Mouse (Mus musculus): Measurements from ENCODE around the gene Arhgef38. TPM values are rescaled to one million over a fixed set of nuclear protein-coding genes. Genes with fewer than 3 reads are reported as not detected.

Gene Arhgef38
- polyA plus RNA-seq, 1 experiment from 2014 or later, result 0.20 TPM

DNA sequence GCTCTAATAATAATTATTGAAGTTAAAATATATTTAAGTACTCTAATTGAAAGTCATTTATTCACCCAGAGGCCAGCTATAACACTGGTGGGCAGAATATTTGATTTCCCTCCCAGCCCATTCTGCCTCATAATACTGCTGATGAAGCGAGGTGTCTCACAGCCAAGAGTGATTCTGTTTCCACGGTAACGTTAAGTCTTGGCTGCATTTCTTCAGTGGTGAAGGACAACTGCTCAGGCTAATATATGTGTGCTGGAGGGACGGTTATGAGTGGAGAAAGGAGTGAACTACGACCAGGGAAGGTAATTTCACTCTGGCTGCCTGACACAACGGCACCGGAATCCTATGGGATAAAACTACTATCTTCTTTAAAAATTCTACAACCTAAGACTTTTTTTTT is 71.6 kb downstream of the Arhgef38 start:
- Histone ChIP-seq H3K9ac (no peak overlapping the region), H3K27me3 (no peaks in the 10 kb centered on the region), H3K36me3 (no peaks in the 10 kb centered on the region), H3K9me3 (no peaks in the 10 kb centered on the region), H3K4me3 (no peak overlapping the region), H3K4me1 (no peaks in the 10 kb centered on the region), H3K27ac (no peak overlapping the region), H3K4me2 (no peak overlapping the region)
- ATAC-seq (ENCODE audit: insufficient number of reproducible peaks, insufficient read depth, low FRiP score, low TSS enrichment, low read depth), result no peak
- whole genome bisulfite sequencing, result 69% methylated on average over 7 of the region's 7 CpGs

DNA sequence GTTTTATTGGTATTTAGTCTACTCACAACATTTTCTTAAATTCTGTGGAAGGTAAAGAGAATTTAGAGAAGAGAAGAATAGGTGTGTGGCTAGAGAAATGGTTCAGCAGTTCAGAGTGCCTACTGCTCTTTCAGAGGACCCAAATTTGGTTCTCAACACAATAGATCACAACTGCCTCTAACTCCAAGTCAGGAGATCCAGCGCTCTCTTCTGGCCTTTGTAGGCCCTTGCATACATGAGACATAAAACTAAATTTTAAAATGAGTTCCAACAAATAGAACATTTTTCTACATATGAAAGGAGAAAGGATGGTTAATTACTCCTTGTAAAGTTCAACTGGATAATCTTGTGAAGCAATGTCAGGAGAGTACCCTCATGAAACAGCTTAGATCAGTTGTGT is 73.3 kb downstream of the Arhgef38 start:
- no peaks in the 10 kb centered on the region for H3K27me3 ChIP-seq
- no peak overlapping the region for H3K4me2 ChIP-seq
- H3K4me1 ChIP-seq, result no peaks in the 10 kb centered on the region
- no peak overlapping the region for H3K27ac ChIP-seq
- H3K9me3 ChIP-seq, result no peaks in the 10 kb centered on the region
- no peaks in the 10 kb centered on the region for H3K36me3 ChIP-seq
- H3K4me3 ChIP-seq, result no peak overlapping the region
- no peak overlapping the region for H3K9ac ChIP-seq
- 87% methylated on average over 1 of the region's 1 CpGs for WGBS
- ATAC-seq (ENCODE audit: insufficient number of reproducible peaks, insufficient read depth, low FRiP score, low TSS enrichment, low read depth), result no peak

DNA sequence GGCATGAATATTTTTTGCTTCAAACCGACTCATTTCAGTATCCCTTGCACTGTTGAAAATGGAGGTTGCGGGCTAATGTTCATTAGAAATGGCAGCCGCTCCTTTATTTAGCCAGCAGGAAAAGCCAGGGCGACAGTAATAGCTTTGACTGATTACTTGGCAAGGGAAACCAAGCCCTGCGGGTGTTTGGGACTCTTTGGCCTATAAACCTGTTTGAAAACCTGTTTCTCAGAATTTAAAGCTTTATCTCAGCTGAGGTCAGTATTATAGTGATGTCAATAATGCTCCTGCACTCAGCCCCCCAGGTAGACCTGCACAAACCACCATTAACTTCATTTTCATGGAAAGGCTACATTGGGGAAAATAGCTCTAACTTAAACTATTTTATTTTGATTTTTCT is 76.5 kb downstream of the Arhgef38 start:
- Histone ChIP-seq H3K4me2 (no peak overlapping the region), H3K36me3 (no peaks in the 10 kb centered on the region), H3K27me3 (no peaks in the 10 kb centered on the region), H3K4me1 (no peaks in the 10 kb centered on the region), H3K4me3 (no peak overlapping the region), H3K27ac (no peak overlapping the region), H3K9ac (no peak overlapping the region), H3K9me3 (no peaks in the 10 kb centered on the region)
- no peak for ATAC-seq (ENCODE audit: insufficient number of reproducible peaks, insufficient read depth, low FRiP score, low TSS enrichment, low read depth)
- WGBS, result 69% methylated on average over 5 of the region's 5 CpGs

DNA sequence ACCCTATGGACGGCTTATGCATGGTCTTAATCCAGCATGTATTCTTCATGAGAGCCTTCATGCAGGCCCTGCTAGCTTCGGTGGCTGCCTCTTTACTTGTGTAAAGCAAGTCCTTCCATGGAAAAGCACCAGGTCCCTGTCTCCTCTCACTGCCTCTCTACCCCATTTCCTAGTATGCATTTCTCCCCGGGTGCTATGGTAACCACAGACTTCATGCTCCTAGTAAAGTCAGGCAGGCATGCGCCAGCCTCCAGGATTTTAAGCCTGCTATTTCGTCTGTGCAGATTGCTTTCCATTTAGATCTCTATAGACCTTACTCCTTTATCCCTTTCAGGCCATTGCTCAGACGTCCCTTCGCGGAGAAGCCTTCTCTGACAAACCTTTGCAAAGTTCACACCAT is 80.1 kb downstream of the Arhgef38 start:
- H3K9ac ChIP-seq, result no peak overlapping the region
- 83% methylated on average over 8 of the region's 8 CpGs for WGBS
- no peak overlapping the region for H3K27ac ChIP-seq
- no peaks in the 10 kb centered on the region for H3K9me3 ChIP-seq
- H3K36me3 ChIP-seq, result no peaks in the 10 kb centered on the region
- no peaks in the 10 kb centered on the region for H3K27me3 ChIP-seq
- H3K4me2 ChIP-seq, result no peak overlapping the region
- H3K4me3 ChIP-seq, result no peak overlapping the region
- no peak for ATAC-seq (ENCODE audit: insufficient number of reproducible peaks, insufficient read depth, low FRiP score, low TSS enrichment, low read depth)
- H3K4me1 ChIP-seq, result no peaks in the 10 kb centered on the region

DNA sequence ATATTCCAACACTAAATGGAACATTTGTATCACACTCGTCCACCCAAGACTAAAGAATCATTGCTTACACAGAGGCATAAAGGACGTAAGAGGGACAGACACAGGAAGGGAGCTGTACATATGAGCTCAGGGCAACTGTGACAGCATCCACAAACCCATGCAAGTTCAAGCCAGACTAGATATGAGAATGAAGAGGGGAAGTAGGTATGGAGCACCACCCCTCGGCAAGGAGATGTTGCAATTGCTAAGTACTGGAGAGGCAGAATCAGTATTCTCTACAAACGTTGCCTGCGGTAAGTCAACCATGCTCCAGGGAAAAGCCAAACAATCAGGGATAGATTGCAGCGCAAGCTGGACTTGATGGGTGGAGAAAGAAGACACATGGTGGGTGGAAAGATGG is 81.1 kb downstream of the Arhgef38 start:
- Histone ChIP-seq H3K27me3 (no peaks in the 10 kb centered on the region), H3K9me3 (no peaks in the 10 kb centered on the region), H3K27ac (no peak overlapping the region), H3K4me1 (no peaks in the 10 kb centered on the region), H3K4me3 (no peak overlapping the region), H3K9ac (no peak overlapping the region), H3K36me3 (no peaks in the 10 kb centered on the region), H3K4me2 (no peak overlapping the region)
- no peak for ATAC-seq (ENCODE audit: insufficient number of reproducible peaks, insufficient read depth, low FRiP score, low TSS enrichment, low read depth)
- WGBS, result 83% methylated on average over 6 of the region's 6 CpGs

DNA sequence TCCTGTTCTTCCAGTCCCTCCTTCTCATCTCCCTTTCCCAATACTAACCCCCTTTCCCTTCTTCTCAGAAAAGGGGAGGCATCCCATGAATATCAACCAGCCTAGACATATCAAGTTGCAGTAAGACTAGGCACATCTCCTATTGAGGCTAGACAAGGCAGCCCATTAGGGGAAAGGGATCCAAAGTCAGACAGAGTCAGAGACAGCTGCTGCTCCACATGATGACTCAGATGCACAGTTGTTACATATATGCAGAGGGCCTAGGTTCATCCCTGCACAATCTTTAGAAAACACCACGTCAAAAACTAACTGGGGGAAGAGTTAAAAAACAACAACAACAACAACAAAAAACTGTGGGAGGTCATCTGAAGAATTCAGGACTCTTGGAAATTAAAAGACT is 81.9 kb downstream of the Arhgef38 start:
- WGBS, result 62% methylated on average over 1 of the region's 1 CpGs
- Histone ChIP-seq H3K9ac (no peak overlapping the region), H3K27me3 (no peaks in the 10 kb centered on the region), H3K27ac (no peak overlapping the region), H3K4me2 (no peak overlapping the region), H3K9me3 (no peaks in the 10 kb centered on the region), H3K36me3 (no peaks in the 10 kb centered on the region), H3K4me3 (no peak overlapping the region), H3K4me1 (no peaks in the 10 kb centered on the region)
- ATAC-seq (ENCODE audit: insufficient number of reproducible peaks, insufficient read depth, low FRiP score, low TSS enrichment, low read depth), result no peak

DNA sequence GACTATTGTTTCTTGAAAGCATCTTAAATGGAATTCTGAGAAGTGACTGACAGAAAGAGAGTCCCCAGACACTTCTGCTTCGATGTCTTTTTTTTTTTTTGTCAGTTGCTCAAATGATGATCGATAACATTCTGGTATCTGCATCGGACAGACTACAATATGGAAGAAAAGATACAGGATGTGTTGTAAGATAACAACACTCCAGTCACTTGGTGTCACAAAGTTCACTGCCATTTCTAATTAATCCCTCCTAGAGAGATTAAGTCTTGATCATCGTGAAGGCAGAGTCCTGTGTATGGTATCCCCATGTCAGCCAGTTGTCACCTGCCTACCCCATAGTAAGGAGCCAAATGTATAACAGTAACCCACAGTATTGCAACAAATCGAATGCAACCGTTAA is 83.1 kb downstream of the Arhgef38 start:
- Histone ChIP-seq H3K4me3 (no peak overlapping the region), H3K27ac (no peak overlapping the region), H3K27me3 (no peaks in the 10 kb centered on the region), H3K36me3 (no peaks in the 10 kb centered on the region), H3K4me1 (no peaks in the 10 kb centered on the region), H3K4me2 (no peak overlapping the region), H3K9ac (no peak overlapping the region), H3K9me3 (no peaks in the 10 kb centered on the region)
- ATAC-seq (ENCODE audit: insufficient number of reproducible peaks, insufficient read depth, low FRiP score, low TSS enrichment, low read depth), result no peak
- 85% methylated on average over 6 of the region's 6 CpGs for WGBS

DNA sequence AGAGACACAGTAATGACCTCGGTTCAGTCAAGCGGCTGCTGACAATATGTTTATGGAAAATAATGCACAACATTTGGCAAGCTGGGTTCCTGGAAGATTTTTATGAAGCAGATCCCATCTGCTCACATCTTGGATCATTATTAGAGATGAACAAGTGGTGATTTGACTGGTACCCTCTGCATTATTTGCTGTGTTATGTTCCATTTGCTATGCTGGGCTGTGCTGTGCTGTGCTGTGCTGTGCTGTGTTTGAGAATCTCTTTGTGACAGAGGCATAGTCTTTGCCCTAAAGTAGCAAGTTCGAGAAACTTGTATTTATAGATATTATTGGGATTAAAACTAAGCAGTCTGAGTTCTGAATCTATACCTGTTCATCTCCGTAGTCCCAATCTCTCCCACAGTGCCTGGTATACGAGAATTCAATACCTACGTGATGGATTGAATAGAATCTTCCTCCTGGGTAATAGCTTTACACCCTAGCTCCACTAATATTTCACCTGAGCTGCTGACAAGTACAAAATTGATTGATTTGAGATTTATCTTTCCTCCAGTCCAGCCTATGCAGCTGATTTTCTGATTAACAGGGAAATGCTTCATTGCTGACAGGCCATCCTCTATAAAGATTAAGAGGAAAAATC is 90.1 kb downstream of the Arhgef38 start:
- Histone ChIP-seq H3K9me3 (no peaks in the 10 kb centered on the region), H3K27ac (no peak overlapping the region), H3K4me3 (no peak overlapping the region), H3K4me2 (no peak overlapping the region), H3K36me3 (no peaks in the 10 kb centered on the region), H3K4me1 (no peaks in the 10 kb centered on the region), H3K27me3 (no peaks in the 10 kb centered on the region), H3K9ac (no peak overlapping the region)
- WGBS, result 79% methylated on average over 6 of the region's 6 CpGs
- ATAC-seq (ENCODE audit: insufficient number of reproducible peaks, insufficient read depth, low FRiP score, low TSS enrichment, low read depth), result no peak

DNA sequence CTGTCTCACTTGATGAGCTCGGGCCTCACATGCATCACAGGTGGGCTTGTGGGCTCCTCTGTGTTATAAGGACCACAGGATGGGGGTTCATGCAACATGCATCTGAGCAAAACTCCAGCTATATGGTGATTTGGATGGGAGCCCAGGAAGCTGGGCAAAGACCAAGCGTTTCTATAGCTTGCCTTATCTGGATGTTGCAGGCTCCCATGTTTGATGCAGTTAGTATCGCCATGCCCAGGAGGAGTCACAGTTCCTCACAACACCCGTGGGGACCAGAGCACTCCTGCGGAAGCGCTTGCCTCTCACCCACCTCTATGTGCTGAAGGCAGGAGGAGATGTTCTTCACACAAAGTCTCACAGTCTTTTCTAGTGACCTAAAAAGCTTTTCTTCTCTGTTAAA is 92.9 kb downstream of the Arhgef38 start:
- H3K27me3 ChIP-seq, result no peaks in the 10 kb centered on the region
- H3K9me3 ChIP-seq, result no peaks in the 10 kb centered on the region
- no peak overlapping the region for H3K4me3 ChIP-seq
- WGBS, result 83% methylated on average over 6 of the region's 6 CpGs
- H3K27ac ChIP-seq, result no peak overlapping the region
- H3K36me3 ChIP-seq, result no peaks in the 10 kb centered on the region
- H3K4me1 ChIP-seq, result no peaks in the 10 kb centered on the region
- no peak for ATAC-seq (ENCODE audit: insufficient number of reproducible peaks, insufficient read depth, low FRiP score, low TSS enrichment, low read depth)
- no peak overlapping the region for H3K9ac ChIP-seq
- no peak overlapping the region for H3K4me2 ChIP-seq

DNA sequence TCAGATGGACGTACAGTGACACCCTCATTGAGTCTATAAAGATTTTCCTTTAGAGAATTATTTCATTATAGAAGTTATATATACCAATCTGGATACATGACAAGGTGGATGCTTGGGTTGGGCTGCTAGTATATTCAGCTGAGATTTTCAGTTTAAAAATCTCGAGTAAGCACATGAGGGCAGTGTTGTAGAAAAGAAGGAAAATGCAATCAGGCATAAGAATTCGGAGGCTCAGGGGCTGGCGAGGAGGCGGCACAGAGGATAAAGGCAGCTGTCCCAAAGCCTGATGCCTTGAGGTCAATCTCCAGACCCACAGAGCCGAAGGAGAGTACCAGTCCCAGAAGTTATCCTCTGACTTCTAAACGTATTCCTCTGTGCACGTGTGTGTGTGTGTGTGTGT is 102.1 kb downstream of the Arhgef38 start:
- Histone ChIP-seq H3K4me3 (no peak overlapping the region), H3K4me1 (no peaks in the 10 kb centered on the region), H3K4me2 (no peak overlapping the region), H3K36me3 (no peaks in the 10 kb centered on the region), H3K27me3 (no peaks in the 10 kb centered on the region), H3K9me3 (no peaks in the 10 kb centered on the region), H3K9ac (no peak overlapping the region), H3K27ac (no peak overlapping the region)
- no peak for ATAC-seq (ENCODE audit: insufficient number of reproducible peaks, insufficient read depth, low FRiP score, low TSS enrichment, low read depth)
- 62% methylated on average over 8 of the region's 8 CpGs for WGBS

DNA sequence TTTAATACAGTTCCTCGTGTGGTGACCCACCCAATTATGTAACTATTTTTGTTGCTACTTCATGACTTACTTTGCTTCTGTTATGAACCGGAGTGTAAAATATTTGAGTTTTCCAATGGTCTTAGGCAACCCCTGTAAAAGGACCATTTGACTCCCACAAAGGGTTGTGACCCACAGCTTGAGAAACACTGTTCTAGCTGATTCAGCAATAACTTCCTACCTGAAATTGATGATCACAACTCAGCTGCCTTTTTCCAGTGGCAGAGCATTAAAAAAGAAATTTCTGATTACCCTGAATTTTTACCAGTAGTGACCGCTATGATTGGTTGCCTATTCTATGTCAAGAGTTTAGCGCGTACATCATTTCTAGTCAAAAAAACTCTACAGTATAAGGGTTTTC is 103.4 kb downstream of the Arhgef38 start:
- Histone ChIP-seq H3K36me3 (no peaks in the 10 kb centered on the region), H3K27ac (no peak overlapping the region), H3K4me2 (no peak overlapping the region), H3K27me3 (no peaks in the 10 kb centered on the region), H3K4me1 (no peaks in the 10 kb centered on the region), H3K9ac (no peak overlapping the region), H3K4me3 (no peak overlapping the region), H3K9me3 (no peaks in the 10 kb centered on the region)
- 92% methylated on average over 5 of the region's 5 CpGs for WGBS
- no peak for ATAC-seq (ENCODE audit: insufficient number of reproducible peaks, insufficient read depth, low FRiP score, low TSS enrichment, low read depth)

DNA sequence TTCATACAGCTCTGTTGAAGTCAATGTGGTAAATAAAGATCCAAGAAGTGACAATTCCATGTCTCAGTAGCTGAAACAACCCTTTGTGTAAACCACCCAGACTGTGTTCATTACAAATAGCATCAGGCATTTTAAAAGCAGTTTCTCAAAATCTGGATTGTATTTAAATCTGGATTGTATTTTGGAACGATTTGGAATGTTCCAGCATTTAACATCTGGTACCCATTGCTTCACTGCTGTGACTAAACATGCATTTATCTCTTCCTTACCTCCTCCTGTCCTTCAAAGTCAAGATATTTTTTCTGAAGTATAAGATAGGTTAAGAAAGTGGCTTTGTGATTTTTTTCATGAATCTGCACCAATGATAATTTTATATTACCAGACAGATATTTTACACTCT is 121.5 kb downstream of the Arhgef38 start:
- H3K27me3 ChIP-seq, result no peaks in the 10 kb centered on the region

DNA sequence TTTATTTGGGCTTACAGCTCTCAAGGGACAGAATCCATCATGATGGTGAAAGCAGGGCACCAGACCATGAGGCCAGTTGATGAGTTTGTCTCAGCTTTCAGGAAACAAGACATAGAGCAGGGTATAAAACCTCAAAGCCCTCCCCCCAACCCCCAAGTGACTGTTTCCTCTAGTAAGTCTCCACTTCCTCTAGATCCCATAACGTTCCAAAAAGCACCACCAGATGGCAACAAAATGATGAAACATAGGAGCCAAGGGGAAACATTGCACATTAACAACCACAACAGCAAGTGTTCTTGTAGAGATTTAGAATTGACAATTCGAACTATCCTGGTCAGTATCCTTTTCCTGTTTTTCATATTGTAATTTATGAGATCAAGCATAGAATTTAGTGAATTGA is 123.0 kb downstream of the Arhgef38 start:
- Histone ChIP-seq H3K4me1 (no peaks in the 10 kb centered on the region), H3K4me2 (no peak overlapping the region), H3K4me3 (no peak overlapping the region), H3K27me3 (no peaks in the 10 kb centered on the region), H3K9me3 (no peaks in the 10 kb centered on the region), H3K9ac (no peak overlapping the region), H3K36me3 (peaks cover 24% of the 10 kb centered on the region), H3K27ac (no peak overlapping the region)
- 33% methylated on average over 2 of the region's 2 CpGs for WGBS
- no peak for ATAC-seq (ENCODE audit: insufficient number of reproducible peaks, insufficient read depth, low FRiP score, low TSS enrichment, low read depth)

More for the DNA sequence above, 121.5 kb downstream of the Arhgef38 start:
- no peaks in the 10 kb centered on the region for H3K4me1 ChIP-seq
- H3K4me2 ChIP-seq, result no peak overlapping the region
- H3K36me3 ChIP-seq, result peaks cover 14% of the 10 kb centered on the region
- no peak overlapping the region for H3K9ac ChIP-seq
- H3K27ac ChIP-seq, result peak overlapping the region; percentile 3; the same call in 1 of the 2 replicates
- WGBS, result 21% methylated on average over 1 of the region's 1 CpGs
- no peaks in the 10 kb centered on the region for H3K9me3 ChIP-seq
- no peak for ATAC-seq (ENCODE audit: insufficient number of reproducible peaks, insufficient read depth, low FRiP score, low TSS enrichment, low read depth)
- no peak overlapping the region for H3K4me3 ChIP-seq
